In the genomic region with DNA sequence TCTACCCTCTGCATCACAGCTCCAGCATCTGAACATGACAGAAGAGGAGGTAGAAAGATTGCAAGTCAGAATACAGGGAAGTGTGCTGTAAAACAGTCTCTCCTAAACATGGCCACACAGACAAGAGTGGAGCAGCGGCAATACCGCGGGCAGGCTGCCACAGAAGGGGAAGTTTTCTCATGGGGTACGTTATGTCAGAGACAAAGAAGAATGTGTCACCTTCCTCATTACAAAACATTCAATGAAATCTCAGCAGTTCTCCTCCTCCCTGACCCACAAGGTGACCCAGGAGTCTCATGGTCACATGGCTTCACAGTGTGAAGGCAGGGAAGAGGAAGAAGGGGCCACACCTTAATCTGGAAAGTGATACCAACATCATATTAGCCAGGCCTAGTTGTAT, we compare ENCODE assay signal across 28 mouse cellular contexts. TPM values are rescaled to one million over a fixed set of nuclear protein-coding genes. Genes with fewer than 3 reads are reported as not detected.
DNase-seq lines count a peak whose midpoint lies in the region; ATAC-seq lines count a peak whose summit lies in the region.
"Had no signal": no experiment of that assay in that cellular context is flagged by ENCODE, and none has a peak within 500 bp of the region (broad histone marks: within the 10 kb centered on the region; RNA-seq: fewer than 3 reads in every experiment).

No protein-coding gene starts in this region.

- no peak overlapping the region for H3K9ac ChIP-seq in liver, embryonic 11.5 days (ENCODE audit: low read depth, low read length)
- H3K9ac ChIP-seq: embryonic facial prominence, embryonic 13.5 days; heart, embryonic 15.5 days had no signal

- H3K9me3 ChIP-seq in liver, embryonic 11.5 days (ENCODE audit: control insufficient read depth, low read length) = no peaks in the 10 kb centered on the region
- H3K9me3 ChIP-seq: embryonic facial prominence, embryonic 13.5 days; heart, embryonic 15.5 days; megakaryocyte, embryonic 14.5 days had no signal

- peak; percentile 9 for DNase-seq in liver
- no peak for DNase-seq in liver, embryonic 11.5 days (ENCODE audit: low spot score)
- peak; percentile 60 for DNase-seq in lung, postnatal 36 days
- peak; percentile 27 for DNase-seq in splenic B cell, adult 2 months (ENCODE audit: low read depth, low spot score)
- DNase-seq in kidney, postnatal 10 days = no peak
- no peak for DNase-seq in ovary, postnatal 14 days (ENCODE audit: low spot score)
- DNase-seq: cerebellum, adult 11-12 months; cerebellum, postnatal 36 days; heart, adult 2 months; kidney, adult 8-10 months; kidney, postnatal 36 days; right cerebral cortex, postnatal 25 days; thymus, postnatal 4 days had no signal

- no peaks in the 10 kb centered on the region; the same call in 1 of the 2 replicates for H3K4me1 ChIP-seq in liver, embryonic 11.5 days (replicated peaks; ENCODE audit: control insufficient read depth, insufficient read depth, low read length)
- H3K4me1 ChIP-seq: heart, embryonic 15.5 days had no signal

- 54% methylated on average over 4 of the region's 4 CpGs for WGBS in liver, embryonic 11.5 days

- no peak overlapping the region for H3K4me3 ChIP-seq in liver, embryonic 11.5 days (ENCODE audit: low read depth, low read length)
- H3K4me3 ChIP-seq: embryonic facial prominence, embryonic 13.5 days; heart, adult 2 months; heart, embryonic 15.5 days; megakaryocyte, embryonic 14.5 days had no signal

- no peak for ATAC-seq in liver, embryonic 11.5 days (replicated peaks; ENCODE audit: low FRiP score)
- peak; percentile 73 for ATAC-seq in common myeloid progenitor, adult 5-6 weeks (replicated peaks; ENCODE audit: low read depth, poor library complexity, severe bottlenecking)
- ATAC-seq: activated CD4-positive, CD25-positive, alpha-beta regulatory T cell, adult 4 months; forebrain, embryonic 16.5 days; inflammation-experienced regulatory T-cells, adult 6 months; midbrain, embryonic 16.5 days; Patski had no signal

- H3K36me3 ChIP-seq in liver, embryonic 11.5 days (ENCODE audit: control insufficient read depth, insufficient read depth, low read length) = no peaks in the 10 kb centered on the region
- no peaks in the 10 kb centered on the region for H3K36me3 ChIP-seq in splenic B cell, adult 2 months (ENCODE audit: control insufficient read depth, insufficient read depth, low read length, poor library complexity, severe bottlenecking)
- H3K36me3 ChIP-seq: embryonic facial prominence, embryonic 13.5 days; heart, embryonic 15.5 days had no signal

- no peaks in the 10 kb centered on the region for H3K27me3 ChIP-seq in liver, embryonic 11.5 days (replicated peaks; ENCODE audit: control insufficient read depth, insufficient read depth, low read length)
- no peaks in the 10 kb centered on the region for H3K27me3 ChIP-seq in splenic B cell, adult 2 months (ENCODE audit: control insufficient read depth, insufficient read depth, low read length, poor library complexity, severe bottlenecking)
- H3K27me3 ChIP-seq: embryonic facial prominence, embryonic 13.5 days; heart, embryonic 15.5 days; Patski had no signal

- no peak overlapping the region for H3K27ac ChIP-seq in liver, embryonic 11.5 days (ENCODE audit: low read depth, low read length)
- H3K27ac ChIP-seq: embryonic facial prominence, embryonic 13.5 days; heart, adult 2 months; heart, embryonic 15.5 days had no signal

- no peak overlapping the region for H3K4me2 ChIP-seq in liver, embryonic 11.5 days
- H3K4me2 ChIP-seq: embryonic facial prominence, embryonic 13.5 days; heart, embryonic 15.5 days had no signal

RNA-seq across cellular contexts. Expression of a gene that starts 25.3 kb away (rescaled TPM):
- 5.8 TPM in 2 replicates for polyA plus RNA-seq in liver, embryonic 11.5 days (2014; fragmentation: Nextera tagmentation; extraction: Ambion mirVana)
- total RNA-seq in common myeloid progenitor, adult 5-6 weeks (2017) = 62.2 and 67.0 TPM in 2 replicates

RNA-seq across cellular contexts. Expression of a gene that starts 39.0 kb away (rescaled TPM):
- polyA plus RNA-seq in liver, embryonic 11.5 days (2014; fragmentation: Nextera tagmentation; extraction: Ambion mirVana) = 0.16 and 0.25 TPM in 2 replicates
- 0.05 TPM in 1 of 2 replicates, not detected in the other for total RNA-seq in common myeloid progenitor, adult 5-6 weeks (2017)
- total RNA-seq: gastrocnemius, adult 8-10 months; heart, adult 2 months; layer of hippocampus, postnatal 14 days; left cerebral cortex, postnatal 14 days had no signal
- polyA plus RNA-seq: activated CD4-positive, CD25-positive, alpha-beta regulatory T cell, adult 4 months; C2C12; embryonic facial prominence, embryonic 13.5 days; forebrain, embryonic 16.5 days; heart, embryonic 15.5 days; hindbrain, embryonic 11.5 days; midbrain, embryonic 16.5 days; neural tube, embryonic 11.5 days had no signal

Comparison
In these comparisons a context has a peak if more than half of its experiments do, and no peak if none do; other contexts are left out.
1. DNase-seq: peak in liver (single experiment), lung, postnatal 36 days (single experiment) and splenic B cell, adult 2 months (single experiment); none in liver, embryonic 11.5 days (single experiment), kidney, postnatal 10 days (single experiment) and ovary, postnatal 14 days (single experiment).